ENCODE assay signal across 8 mouse cellular contexts in genomic region chr11:62457891-62458270, GRCm38 (mm10). TPM values are rescaled to one million over a fixed set of nuclear protein-coding genes. Genes with fewer than 3 reads are reported as not detected.
DNase-seq lines count a peak whose midpoint lies in the region; ATAC-seq and TF ChIP-seq lines count a peak whose summit lies in the region.

No protein-coding gene starts in this region.

- 0 out of 2 replicates have a peak, but pooled peaks have one; percentile 8 for ATAC-seq in frontal cortex, adult (ENCODE audit: low TSS enrichment)

- no peaks in the 10 kb centered on the region for H3K9me3 ChIP-seq in limb, embryonic 10.5 days (replicated peaks)

- peaks cover 3% of the 10 kb centered on the region for H3K4me1 ChIP-seq in thymus, adult 2 months (replicated peaks; ENCODE audit: control insufficient read depth, insufficient read depth, low read length)
- H3K4me1 ChIP-seq in limb, embryonic 10.5 days: peaks cover 6% of the 10 kb centered on the region
- peaks cover 3% of the 10 kb centered on the region; the same call in 1 of the 2 replicates for H3K4me1 ChIP-seq in small intestine, adult 2 months (ENCODE audit: control insufficient read depth, insufficient read depth, insufficient read length, low read length)

- H3K4me3 ChIP-seq in thymus, adult 2 months (ENCODE audit: control insufficient read depth, insufficient read depth, low read length): peak overlapping the region; percentile 94
- peak overlapping the region; percentile 96 for H3K4me3 ChIP-seq in limb, embryonic 10.5 days
- H3K4me3 ChIP-seq in small intestine, adult 2 months (ENCODE audit: low read depth, low read length): peak overlapping the region; percentile 70

- DNase-seq in frontal cortex, adult 2 months (ENCODE audit: extremely low spot score in 1 of 2, low spot score in 1 of 2): no peak
- no peak for DNase-seq in thymus, adult 2 months
- no peak for DNase-seq in thymus, adult 18-20 months
- DNase-seq in limb, embryonic 10.5 days (ENCODE audit: low spot score): no peak
- DNase-seq in layer of hippocampus, adult 9-10 months (ENCODE audit: low spot score): no peak
- no peak for DNase-seq in embryo, embryonic 10 days (ENCODE audit: low spot score)

- TF ChIP-seq CTCF in thymus, adult 2 months (IDR thresholded peaks at IDR 0.05; ENCODE audit: borderline replicate concordance, control insufficient read depth, extremely low read depth, insufficient read depth, low read length, poor library complexity): no peak
- TF ChIP-seq CTCF in small intestine, adult 2 months (IDR thresholded peaks at IDR 0.05; ENCODE audit: extremely low read depth, insufficient read length, insufficient replicate concordance, low read depth, low read length): no peak

- no peak for TF ChIP-seq POLR2A in thymus, adult 2 months (IDR thresholded peaks at IDR 0.05; ENCODE audit: control insufficient read depth, extremely low read depth, insufficient read depth, low read length, poor library complexity)
- TF ChIP-seq POLR2A in small intestine, adult 2 months (IDR thresholded peaks at IDR 0.05; ENCODE audit: low read depth, low read length): no peak

- 0% methylated on average over 18 of the region's 18 CpGs for WGBS in thymus, adult 2 months
- under 1% methylated on average over 18 of the region's 18 CpGs for WGBS in limb, embryonic 10.5 days
- WGBS in small intestine, adult 2 months: under 1% methylated on average over 18 of the region's 18 CpGs

- peak overlapping the region; percentile 94 for H3K27ac ChIP-seq in thymus, adult 2 months (ENCODE audit: control insufficient read depth, insufficient read depth, low read length)
- H3K27ac ChIP-seq in limb, embryonic 10.5 days: peak overlapping the region; percentile 100
- peak overlapping the region; percentile 94 for H3K27ac ChIP-seq in small intestine, adult 2 months (ENCODE audit: insufficient read depth, low read depth, low read length)

- no peaks in the 10 kb centered on the region for H3K27me3 ChIP-seq in thymus, adult 2 months (ENCODE audit: control insufficient read depth, insufficient read depth, low read length)
- no peaks in the 10 kb centered on the region for H3K27me3 ChIP-seq in limb, embryonic 10.5 days (ENCODE audit: low read depth, poor library complexity, severe bottlenecking)
- no peaks in the 10 kb centered on the region for H3K27me3 ChIP-seq in small intestine, adult 2 months (ENCODE audit: control insufficient read depth, insufficient read depth, low read length)

- H3K36me3 ChIP-seq in thymus, adult 2 months (ENCODE audit: control insufficient read depth, insufficient read depth, low read length): no peaks in the 10 kb centered on the region
- peaks cover 6% of the 10 kb centered on the region; the same call in 1 of the 2 replicates for H3K36me3 ChIP-seq in limb, embryonic 10.5 days
- no peaks in the 10 kb centered on the region for H3K36me3 ChIP-seq in small intestine, adult 2 months (ENCODE audit: control insufficient read depth, insufficient read depth, low read length)

RNA-seq across cellular contexts. Expression of gene Pigl, which starts 0.4 kb away (rescaled TPM):
- polyA plus RNA-seq in frontal cortex, adult 2 months (2012; rRNA removed): 7.9 and 10.0 TPM in 2 replicates
- polyA plus RNA-seq in thymus, adult 2 months (2012; rRNA removed): 8.4 and 10.5 TPM in 2 replicates
- 13.5 and 13.9 TPM in 2 replicates for polyA plus RNA-seq in limb, embryonic 10.5 days (2016; fragmentation: Nextera tagmentation; extraction: Ambion mirVana)
- polyA plus RNA-seq in small intestine, adult 2 months (2012; rRNA removed): 2.4 and 5.8 TPM in 2 replicates

RNA-seq across cellular contexts. Expression of gene Ncor1, which starts 0.5 kb away (rescaled TPM):
- polyA plus RNA-seq in frontal cortex, adult 2 months (2012; rRNA removed): 128 and 149 TPM in 2 replicates
- 214 and 251 TPM in 2 replicates for polyA plus RNA-seq in thymus, adult 2 months (2012; rRNA removed)
- 127 and 144 TPM in 2 replicates for polyA plus RNA-seq in limb, embryonic 10.5 days (2016; fragmentation: Nextera tagmentation; extraction: Ambion mirVana)
- polyA plus RNA-seq in small intestine, adult 2 months (2012; rRNA removed): 49.1 and 130 TPM in 2 replicates
